Mouse (Mus musculus) G1E (cell line): ENCODE results near the gene Vasn.

Experiments
- CTCF ChIP-seq: IDR thresholded peaks from 2 replicates; pipeline ENCODE4 v1.5.1; 2012; ENCODE audit warnings: low read depth, low read length, inconsistent platforms, mixed read lengths
- GATA1 ChIP-seq: IDR thresholded peaks from 2 replicates; pipeline ENCODE4 v1.6.1; 2012; ENCODE audit warnings: borderline replicate concordance, low read length, inconsistent platforms, mixed read lengths
- POLR2AphosphoS5 ChIP-seq: IDR thresholded peaks from 2 replicates; pipeline ENCODE4 v1.6.1; 2012; ENCODE audit warnings: low read depth, low read length, inconsistent platforms; ENCODE audit not compliant: insufficient replicate concordance

DNA sequence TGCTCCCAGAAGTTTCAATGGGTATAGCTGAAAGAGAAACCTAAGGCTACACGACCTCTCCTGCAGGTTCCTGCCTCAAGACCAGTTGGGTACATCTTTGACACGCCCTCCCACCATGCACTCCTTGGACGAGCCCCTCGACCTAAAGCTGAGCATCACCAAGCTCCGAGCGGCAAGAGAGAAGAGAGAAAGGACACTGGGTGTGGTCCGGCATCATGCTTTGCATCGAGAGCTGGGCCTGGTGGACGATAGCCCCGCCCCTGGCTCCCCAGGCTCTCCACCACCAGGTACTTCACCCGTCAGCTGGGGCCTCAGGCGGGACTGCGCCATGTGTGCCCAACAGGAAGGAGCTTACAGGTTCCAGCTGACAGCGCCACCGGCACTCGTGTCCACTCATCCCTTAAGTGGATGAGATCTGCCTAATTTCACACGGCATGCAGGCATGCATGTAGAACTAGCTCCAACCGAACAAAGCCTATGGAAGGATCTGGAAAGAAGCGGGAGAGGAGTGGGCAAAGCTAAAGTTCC is 31.1 kb upstream of the Vasn start:
- no peak for TF ChIP-seq POLR2AphosphoS5
- no peak for TF ChIP-seq CTCF
- TF ChIP-seq GATA1, result no peak
